Mouse (Mus musculus): Measurements from ENCODE around the gene Rrad.

Rrad gene

DNA sequence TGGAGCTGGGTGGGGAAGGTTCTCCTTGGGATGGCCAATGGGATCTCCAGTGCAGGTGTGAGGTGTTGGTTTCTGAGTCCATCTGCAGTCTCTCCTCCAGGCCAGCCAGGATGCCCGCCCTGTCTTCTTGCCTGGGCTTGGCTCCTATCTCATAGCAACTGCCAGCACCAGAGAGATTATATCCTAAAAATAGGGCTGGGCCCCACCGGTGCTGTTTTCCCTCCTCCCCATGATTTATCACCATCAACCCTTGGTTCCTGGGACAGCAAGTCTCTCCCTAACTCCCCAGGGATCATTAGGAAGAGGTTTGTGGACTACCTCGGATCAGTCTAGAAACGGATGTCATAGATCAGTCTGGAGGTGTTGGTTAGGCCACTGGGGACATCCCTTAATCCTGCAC, 18.0 kb downstream of the Rrad start:
- DNase-seq (ENCODE audit: extremely low spot score): no peak

DNA sequence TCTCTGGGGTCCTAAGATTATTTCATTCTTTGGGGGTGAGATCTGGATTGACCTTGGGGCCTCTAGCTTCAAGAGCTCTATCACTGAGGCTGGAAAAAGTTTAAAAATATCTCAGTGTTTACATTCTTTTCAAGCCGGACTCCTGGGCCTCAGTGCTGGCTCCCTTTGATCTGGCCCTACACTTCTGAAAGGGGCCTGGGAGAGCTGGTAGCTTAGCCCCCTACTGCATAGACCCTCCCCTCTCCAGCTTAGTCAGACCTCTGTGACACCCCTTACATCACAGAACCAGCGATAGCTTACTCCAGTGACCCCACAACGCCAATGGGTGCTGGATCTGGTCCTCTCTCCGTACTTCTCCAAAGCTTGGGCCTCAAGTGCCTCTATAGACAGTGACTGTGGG, 19.5 kb downstream of the Rrad start:
- DNase-seq (ENCODE audit: extremely low spot score): no peak

DNA sequence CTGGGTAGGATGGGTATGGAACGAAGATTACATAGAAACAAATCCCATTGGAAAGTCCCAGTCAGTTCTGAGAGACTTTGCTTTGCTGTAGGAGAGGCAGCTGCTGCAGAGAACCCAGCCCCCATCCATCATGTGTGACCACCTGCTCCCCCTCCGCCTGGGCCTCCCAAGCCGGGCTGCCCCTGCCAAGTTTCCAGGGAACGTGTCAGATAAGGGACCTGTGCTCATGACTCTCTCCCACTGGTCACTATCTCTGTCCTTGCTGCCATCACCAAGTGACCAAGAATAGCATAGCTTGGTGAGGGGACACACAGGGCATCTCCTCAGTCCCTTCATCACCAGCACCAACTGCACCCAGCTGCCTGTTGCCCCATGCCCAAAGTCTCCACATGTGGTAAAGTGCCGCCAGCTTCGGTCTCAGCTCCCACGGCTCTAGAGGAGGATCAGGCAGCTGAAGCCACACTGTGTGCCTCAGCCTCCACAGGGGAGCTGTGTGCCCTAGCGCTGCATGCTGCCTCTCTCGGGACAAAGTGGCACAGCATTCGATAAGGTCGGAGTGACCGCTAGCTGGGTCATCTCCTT, 20.9 kb downstream of the Rrad start:
- DNase-seq (ENCODE audit: extremely low spot score): no peak

DNA sequence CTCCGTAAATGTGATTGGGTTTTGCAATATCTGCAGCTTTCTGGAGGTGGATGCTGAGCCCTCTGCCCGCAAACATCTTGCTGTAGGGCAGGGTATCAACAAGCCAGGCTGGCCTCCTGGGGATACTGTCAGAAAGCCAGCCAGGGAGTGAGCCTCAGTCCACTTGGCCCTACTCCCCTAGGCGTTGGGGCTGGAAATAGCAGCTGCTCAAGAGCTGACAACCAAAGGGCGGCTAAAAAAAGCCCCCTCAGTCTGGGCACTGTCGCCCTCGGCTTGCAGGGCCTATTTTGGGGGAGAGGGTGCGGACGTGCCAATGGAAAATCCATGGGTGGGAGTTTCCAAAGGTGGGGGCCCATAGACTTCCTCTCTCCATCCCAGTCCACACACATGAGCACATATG, 21.9 kb downstream of the Rrad start:
- no peak for DNase-seq (ENCODE audit: extremely low spot score)

DNA sequence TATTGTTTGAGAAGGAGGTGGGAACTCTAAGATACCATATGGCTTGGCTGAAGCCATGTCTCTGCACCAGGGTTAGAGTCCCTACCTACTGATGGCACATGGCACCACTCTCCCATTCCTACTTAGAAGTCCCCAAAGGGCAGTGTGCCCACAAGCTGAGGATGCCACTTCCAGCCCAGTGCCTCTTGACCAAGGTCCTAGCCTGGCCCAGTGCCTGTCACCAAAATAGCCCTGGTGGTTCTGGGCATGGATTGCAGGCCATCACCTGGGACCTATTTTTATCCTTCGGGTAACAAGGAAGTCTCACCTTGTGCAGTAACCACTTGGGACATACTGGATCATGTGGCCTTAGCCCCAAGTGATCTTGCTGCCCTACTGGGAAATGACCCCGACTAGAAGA, 23.2 kb downstream of the Rrad start:
- DNase-seq (ENCODE audit: extremely low spot score): no peak

DNA sequence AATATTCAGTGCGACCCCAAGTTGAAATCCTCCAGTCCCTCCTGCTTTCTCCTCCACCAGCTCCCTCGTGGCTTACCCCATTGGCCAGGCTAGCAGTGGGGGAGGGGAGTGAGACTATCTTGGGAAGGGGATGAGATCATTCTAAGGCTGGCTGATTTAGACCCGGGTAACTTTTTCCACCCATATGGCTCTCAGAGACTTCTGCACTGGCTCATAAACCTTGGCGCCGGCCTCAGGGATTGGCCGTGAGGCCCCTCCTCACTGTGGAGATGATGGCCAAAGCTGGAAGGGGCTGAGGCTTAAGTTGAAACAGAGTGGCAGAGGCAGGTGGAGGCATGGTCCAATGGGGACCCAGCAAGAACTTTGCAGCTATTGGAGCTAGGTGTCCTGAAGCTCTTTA, 24.8 kb downstream of the Rrad start:
- no peak for DNase-seq (ENCODE audit: extremely low spot score)

DNA sequence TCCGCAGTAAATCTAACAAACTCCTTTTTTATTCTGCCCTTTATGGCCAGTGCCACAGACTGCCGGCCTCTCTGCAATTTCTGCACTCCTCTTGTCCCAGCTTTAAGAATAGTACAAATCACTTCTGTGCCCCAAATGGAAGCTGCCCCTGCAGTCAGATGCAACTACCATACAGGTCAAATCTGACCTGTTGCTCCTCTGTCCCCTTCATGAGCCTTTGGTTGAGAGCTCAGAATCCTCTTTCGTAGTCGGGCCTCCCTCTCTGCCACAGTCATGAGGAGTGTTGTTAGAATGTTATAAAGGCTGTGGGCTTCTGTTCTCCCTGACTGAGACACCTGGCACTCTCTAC, 27.9 kb downstream of the Rrad start:
- DNase-seq (ENCODE audit: extremely low spot score): no peak

DNA sequence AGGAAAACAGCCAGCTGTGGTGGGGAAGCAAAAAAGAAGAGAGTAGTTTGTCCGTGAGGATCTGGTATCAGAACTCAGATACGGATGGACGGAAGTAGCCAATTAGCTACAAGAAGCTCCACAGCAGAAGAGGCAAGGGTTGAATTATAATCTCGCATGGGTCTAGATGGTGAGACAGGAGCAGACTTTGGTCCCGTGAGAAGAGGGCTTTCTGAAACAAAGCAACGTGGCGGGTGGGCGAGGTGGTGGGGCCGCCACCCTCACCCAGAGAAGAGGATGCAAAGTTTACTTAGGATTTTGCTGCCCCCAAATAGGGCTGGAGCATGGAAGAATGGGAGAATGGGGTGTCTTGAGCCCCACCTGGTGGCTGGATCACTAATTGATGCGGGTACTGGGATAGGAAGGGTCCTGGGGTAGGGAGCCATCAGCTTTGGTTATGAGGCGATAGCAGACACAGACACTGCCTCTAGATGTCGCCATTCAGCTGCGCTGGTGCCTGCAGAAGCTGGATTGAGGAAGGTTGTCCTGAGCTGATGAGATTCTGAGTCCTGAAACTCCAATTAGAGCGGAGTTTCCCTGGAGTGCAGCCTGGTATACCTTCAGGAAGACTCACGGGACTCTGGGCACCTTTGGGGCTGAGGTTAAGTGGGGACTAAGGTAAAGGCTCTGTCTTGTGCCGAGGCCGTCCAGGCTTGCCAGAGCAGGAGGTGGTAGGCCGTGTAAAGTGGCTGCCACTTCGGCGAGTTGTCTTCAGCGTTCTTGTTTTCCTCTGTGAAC, 28.5 kb downstream of the Rrad start:
- peak; percentile 91 for DNase-seq (ENCODE audit: extremely low spot score)

DNA sequence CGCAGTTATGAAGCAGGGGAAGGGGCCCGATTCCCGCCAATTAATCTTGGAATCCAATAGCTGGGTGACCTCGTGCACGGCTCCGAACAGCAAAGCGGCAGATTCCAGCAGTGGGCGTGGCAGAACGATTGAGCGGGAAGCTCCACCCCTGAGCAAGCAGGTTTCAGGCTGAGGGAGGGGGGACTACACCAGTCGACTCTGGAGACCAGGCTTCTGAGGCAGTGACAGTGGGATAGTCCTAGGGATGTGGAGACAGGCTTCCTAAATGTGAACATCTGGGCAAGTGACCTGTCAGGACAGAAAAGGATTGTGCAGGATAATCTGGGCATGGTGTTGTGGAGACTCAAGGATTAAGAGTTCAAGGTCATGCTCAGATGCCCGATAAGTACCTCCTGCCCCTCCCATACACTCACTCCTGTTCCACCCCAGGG, 29.2 kb downstream of the Rrad start:
- DNase-seq (ENCODE audit: extremely low spot score): peak; percentile 47

DNA sequence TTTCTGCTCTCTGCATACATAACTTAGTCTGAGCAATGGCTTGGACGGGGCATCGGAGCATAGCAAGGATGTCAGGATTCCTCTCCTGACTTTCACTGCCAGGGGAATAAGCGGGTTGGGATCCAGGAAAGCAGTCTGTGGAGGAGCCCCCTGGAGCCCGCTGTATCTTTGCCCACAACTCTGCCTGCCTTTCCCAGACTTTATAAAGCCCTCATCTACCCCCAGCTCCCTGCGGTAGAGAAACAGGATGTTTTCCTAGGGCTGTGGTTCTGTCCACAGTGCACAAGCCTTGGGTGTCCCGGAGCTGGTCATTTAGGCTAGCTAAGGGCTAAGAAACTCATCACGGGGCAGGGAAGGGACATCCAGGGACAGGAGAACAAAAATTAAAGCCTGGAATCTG, 29.7 kb downstream of the Rrad start:
- DNase-seq (ENCODE audit: extremely low spot score): peak; percentile 32

DNA sequence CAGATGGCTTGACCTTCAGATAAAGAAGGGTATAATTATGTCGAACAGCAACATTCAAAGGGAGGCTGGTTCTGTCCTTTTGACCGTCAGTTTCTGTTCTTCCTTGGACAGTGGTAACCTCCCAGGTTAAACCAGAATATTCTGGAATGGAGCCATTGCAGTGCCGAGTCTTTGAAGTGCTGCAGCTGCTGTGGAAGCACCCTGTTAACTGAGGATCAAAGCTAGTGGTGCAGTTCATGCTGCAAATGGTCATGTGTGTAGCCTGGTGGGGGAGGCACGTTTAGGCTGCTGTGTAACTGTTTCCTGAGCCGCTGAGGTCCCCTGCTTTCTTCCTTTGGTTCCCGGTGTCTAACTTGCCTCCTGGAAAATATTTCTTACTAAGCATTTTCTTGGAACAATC, 32.6 kb downstream of the Rrad start:
- no peak for DNase-seq (ENCODE audit: extremely low spot score)

DNA sequence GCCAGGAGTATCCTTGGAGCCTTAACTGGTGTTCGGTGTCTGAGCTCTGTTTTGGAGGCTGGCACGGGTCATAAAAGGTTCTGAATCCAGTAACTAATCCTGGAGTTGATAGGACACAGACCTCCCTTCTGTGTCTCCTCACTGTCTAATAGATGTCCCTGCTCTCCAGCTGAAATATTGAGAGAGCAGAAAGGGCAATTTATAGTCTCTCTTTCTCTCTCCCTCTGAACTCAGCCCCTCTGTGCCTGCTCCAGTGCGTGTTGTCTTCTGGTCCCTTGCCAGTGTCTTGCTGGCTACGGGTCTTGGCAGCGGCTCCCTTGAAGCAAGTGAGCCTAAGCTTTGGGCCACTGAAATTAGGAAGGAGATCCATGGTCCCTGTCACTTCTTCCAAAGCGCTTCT, 33.5 kb downstream of the Rrad start:
- no peak for DNase-seq (ENCODE audit: extremely low spot score)

DNA sequence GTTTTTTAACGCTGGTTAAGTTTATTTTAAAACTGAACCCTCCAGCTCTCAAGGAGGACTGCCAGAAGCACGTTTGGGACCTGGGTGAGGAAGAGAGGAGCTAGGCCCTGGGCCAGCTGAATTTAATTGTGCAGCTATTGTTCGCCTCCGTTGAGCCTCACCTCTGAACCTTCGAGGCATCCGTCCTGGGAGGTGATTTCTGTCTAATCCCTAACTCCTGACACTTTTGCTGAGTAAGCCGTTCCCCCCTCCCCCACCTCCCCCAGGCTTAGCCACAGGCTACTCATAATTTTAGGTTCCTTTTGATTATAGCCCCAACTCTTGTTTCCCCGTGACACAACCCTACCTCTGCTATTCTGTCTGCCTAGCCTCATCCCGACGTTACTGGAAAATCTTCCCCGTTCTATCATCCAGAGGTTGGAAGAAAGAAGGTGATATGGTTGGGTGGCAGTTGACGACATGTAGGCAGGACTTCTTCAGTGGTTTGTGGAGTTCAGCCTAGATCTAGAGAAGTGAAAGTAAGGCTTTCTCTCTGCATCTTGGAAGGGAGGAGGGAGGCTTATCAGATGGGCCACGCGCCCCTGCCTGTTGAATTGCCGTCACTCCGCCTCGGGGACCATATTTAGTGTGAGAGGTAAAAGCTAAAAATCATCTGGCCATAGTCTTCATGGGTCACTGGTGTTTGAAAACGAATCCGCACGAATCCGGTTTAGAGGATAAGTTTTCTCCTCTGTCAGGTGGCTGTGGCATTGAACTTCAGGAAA, 35.2 kb downstream of the Rrad start:
- no peak for DNase-seq (ENCODE audit: extremely low spot score)

DNA sequence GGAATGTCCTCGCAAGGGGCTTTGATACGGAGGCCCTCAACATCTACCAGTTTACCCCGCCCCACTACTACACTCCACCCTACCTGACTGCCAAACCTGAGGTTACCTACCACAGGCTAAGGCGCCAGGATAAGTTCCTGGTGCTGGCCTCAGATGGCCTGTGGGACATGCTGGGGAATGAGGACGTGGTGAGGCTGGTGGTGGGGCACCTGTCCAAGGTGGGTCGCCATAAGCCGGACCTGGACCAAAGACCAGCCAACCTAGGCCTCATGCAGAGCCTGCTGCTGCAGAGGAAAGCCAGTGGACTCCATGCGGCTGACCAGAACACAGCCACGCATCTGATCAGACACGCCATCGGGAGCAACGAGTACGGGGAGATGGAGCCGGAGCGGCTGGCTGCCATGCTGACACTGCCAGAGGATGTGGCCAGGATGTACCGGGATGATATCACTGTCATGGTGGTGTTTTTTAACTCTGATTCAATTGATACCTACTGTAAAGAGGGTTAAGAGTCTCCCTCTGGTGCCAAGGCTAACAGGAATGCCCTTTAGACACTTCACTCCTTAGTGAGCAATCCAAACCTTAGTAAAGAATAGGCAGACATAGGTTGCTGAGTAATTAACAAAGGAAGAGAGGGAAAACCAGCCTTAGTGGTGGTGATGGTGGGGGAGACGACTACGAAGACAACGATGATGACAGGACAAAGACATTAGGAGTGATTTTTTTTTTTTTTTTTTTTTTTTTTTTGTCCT, 36.3 kb downstream of the Rrad start:
- DNase-seq (ENCODE audit: extremely low spot score): no peak

DNA sequence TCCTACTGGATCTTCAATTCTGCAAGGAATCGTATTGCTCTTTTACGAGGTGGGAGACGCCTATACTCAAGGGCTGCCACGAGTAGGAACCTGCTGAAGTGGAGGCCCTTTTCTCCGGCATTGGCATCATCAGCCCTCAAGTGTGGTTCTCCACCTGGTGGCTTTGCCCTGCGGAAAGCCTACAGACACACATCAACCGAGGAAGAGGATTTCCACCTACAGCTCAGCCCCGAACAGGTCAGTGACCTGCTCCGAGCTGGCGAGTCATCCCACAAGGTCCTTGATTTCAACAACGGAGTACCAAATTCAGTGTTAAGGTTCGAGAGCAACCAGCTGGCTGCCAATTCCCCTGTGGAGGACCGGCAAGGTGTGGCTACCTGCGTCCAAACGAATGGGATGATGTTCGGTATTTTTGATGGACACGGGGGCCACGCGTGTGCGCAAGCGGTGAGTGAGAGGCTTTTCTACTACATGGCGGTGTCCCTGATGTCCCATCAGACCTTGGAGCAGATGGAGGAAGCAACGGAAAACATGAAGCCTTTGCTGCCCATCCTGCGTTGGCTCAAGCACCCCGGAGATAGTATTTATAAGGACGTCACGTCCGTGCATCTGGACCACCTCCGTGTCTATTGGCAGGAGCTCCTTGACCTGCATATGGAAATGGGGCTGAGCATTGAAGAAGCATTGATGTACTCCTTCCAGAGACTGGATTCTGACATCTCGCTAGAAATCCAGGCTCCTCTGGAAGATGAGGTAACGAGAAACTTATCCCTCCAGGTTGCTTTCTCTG, 37.4 kb downstream of the Rrad start:
- no peak for DNase-seq (ENCODE audit: extremely low spot score)

DNA sequence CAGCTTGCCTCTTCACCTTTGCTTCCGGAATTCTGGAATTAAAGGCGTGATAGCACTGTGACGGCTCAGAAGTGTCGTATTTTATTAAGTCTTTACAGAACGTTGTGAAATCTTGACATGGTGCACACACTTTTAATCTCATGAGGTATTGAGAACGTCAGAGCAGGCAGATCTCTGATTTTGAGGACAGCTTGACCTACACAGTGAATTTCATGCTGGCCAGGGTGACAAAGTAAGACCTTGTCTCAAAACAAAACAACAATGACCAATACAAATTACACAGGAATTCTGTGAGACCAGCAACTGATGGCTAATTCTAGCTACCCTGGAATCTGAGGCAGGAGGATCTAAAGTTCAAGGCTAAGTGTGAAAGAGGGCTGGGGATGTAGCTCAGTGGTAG, 38.6 kb downstream of the Rrad start:
- DNase-seq (ENCODE audit: extremely low spot score): no peak

DNA sequence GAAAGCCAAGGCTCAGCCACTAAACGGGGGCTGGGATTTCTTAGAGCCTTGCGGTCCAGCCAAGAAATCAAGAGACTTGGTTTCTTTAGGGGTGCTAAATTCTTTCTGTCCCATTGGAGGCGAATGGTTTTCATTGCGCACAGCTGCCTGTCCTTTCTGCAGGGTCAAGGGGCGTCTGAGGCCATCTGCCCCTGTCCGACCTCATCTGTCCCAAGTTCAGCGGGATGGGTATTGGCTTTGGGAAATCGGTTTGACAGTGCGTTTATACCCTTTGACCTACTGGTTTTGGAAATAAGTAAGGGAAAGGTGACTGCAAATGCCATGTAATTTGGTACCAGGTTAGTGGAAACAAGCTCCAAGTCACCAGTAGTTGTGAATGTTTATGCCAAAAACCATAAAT, 39.3 kb downstream of the Rrad start:
- DNase-seq (ENCODE audit: extremely low spot score): no peak

DNA sequence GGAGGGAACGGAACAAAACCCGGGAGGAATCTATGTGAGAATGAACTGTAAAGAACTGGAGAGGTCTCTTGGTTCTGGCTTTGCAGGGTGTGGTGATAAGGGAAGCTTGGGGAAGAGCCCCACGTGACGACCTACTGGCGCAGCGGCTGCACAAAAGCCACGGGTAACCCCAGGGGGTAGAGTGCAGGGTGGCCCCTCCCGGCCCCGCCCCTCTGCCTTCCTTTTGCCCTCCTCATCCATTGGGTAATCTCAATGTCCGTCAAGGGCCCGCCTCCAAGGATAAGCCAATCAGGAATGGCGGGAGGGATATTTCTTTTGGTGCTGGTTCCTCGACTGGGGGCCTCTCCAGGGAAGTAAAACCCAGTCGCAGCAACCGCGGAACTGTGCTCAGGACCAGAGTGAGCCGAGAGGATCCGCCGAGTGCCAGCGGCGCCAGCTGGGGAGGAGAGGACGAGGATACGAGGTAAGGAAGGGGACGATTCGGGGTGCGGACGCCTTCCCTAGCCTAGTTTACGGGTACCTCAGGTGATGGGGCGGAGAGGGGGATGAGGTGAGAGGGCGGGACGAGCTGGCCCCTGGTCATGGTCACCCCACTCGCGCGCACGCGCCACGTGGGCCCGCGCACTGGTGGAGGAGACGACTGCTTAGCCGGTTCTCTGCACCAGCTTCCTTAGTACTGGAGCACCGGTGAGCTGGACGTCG, 39.8 kb downstream of the Rrad start, which contains the start of gene Pdp2:
Pdp2 (plus strand) TSS at position 319 of the 702 bp plus-strand sequence.
- DNase-seq (ENCODE audit: extremely low spot score): peak; percentile 93

DNA sequence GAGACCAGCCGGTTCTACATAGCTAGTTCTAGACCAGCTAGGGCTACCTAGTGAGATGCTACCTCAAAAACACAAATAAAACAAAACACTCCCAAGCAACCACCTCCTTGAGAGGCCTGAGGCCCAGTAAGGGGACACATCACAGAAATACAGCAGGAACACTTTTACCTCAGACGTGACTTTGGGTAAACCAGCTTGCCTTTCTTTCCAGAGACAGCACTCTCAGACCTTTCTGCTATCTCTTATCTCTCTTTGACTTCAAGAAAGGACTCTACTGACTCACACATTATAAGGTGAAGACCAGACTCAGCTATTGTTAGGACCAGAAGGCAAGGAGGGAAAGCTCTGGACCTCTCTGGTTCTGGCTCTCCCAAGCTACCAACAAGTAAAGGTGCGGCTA, 40.8 kb downstream of the Rrad start:
- no peak for DNase-seq (ENCODE audit: extremely low spot score)

DNA sequence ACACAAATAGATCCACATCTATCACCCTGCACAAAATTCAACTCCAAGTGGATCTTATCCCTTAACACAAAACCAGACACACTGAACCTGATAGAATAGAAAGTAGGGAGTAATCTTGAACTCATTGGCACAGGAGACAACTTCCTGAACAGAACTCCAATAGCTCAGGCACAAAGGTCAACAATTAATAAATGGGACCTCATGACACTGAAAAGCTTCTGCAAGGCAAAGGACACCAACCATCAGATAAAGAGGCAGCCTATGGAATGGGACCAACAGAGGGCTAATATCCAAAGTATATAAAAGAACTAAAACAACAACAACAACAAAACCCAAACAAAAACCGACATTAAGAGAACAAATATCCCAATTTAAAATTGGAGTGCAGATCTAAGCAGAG, 46.6 kb downstream of the Rrad start:
- DNase-seq (ENCODE audit: extremely low spot score): no peak

Measured in embryo, embryonic 9.5 days (tissue).